Mouse (Mus musculus): ENCODE measurements at regions not wholly inside any gene's neighbourhood (a gene's known extent, or its start where the extent isn't known, plus 50 kb on each side); places are given as distances from the start of the nearest gene placed in this dataset.

- no peaks in the 10 kb centered on the region for H3K36me3 ChIP-seq (ENCODE audit: control insufficient read depth, insufficient read depth, low read length, poor library complexity, severe bottlenecking)
- no peak overlapping the region for H3K9ac ChIP-seq (ENCODE audit: low read depth, poor library complexity, severe bottlenecking)
- H3K4me3 ChIP-seq (ENCODE audit: low read depth, low read length) = no peak overlapping the region
- H3K4me1 ChIP-seq (ENCODE audit: control insufficient read depth, insufficient read depth, low read length) = peaks cover 2% of the 10 kb centered on the region
- no peak overlapping the region for H3K27ac ChIP-seq (ENCODE audit: insufficient read depth, low read length)
- H3K27me3 ChIP-seq (ENCODE audit: control insufficient read depth, insufficient read depth, low read length, poor library complexity, severe bottlenecking) = no peaks in the 10 kb centered on the region
- no peaks in the 10 kb centered on the region for H3K9me3 ChIP-seq (replicated peaks; ENCODE audit: control insufficient read depth, insufficient read depth, low read length, poor library complexity, severe bottlenecking)
- TF ChIP-seq CTCF (IDR thresholded peaks at IDR 0.05; ENCODE audit: low read depth, low read length) = no peak
- peak; percentile 89 for TF ChIP-seq EP300 (IDR thresholded peaks at IDR 0.05; ENCODE audit: insufficient read depth, low read depth, low read length)
Observed at GRCm38 (mm10) chr3:35332534-35333272, 421.2 kb upstream of the Atp11b start.

- Histone ChIP-seq H3K27me3 (ENCODE audit: control insufficient read depth, insufficient read depth, low read length, poor library complexity, severe bottlenecking) (no peaks in the 10 kb centered on the region), H3K27ac (ENCODE audit: insufficient read depth, low read length) (no peak overlapping the region), H3K36me3 (ENCODE audit: control insufficient read depth, insufficient read depth, low read length, poor library complexity, severe bottlenecking) (no peaks in the 10 kb centered on the region), H3K9me3 (replicated peaks; ENCODE audit: control insufficient read depth, insufficient read depth, low read length, poor library complexity, severe bottlenecking) (no peaks in the 10 kb centered on the region), H3K4me1 (ENCODE audit: control insufficient read depth, insufficient read depth, low read length) (peaks cover 2% of the 10 kb centered on the region), H3K4me3 (ENCODE audit: low read depth, low read length) (no peak overlapping the region), H3K9ac (ENCODE audit: low read depth, poor library complexity, severe bottlenecking) (no peak overlapping the region)
- no peak for TF ChIP-seq EP300 (IDR thresholded peaks at IDR 0.05; ENCODE audit: insufficient read depth, low read depth, low read length)
- TF ChIP-seq CTCF (IDR thresholded peaks at IDR 0.05; ENCODE audit: low read depth, low read length) = no peak
- TF ChIP-seq POLR2A (IDR thresholded peaks at IDR 0.05; ENCODE audit: insufficient read depth, low read length) = no peak
Observed at GRCm38 (mm10) chr3:35334017-35334416, 419.9 kb upstream of the Atp11b start.

GRCm38 (mm10) chr3:35334546-35334945 is 419.4 kb upstream of the Atp11b start:
- no peaks in the 10 kb centered on the region for H3K27me3 ChIP-seq (ENCODE audit: control insufficient read depth, insufficient read depth, low read length, poor library complexity, severe bottlenecking)
- H3K36me3 ChIP-seq (ENCODE audit: control insufficient read depth, insufficient read depth, low read length, poor library complexity, severe bottlenecking) = no peaks in the 10 kb centered on the region
- no peaks in the 10 kb centered on the region for H3K9me3 ChIP-seq (replicated peaks; ENCODE audit: control insufficient read depth, insufficient read depth, low read length, poor library complexity, severe bottlenecking)
- H3K4me3 ChIP-seq (ENCODE audit: low read depth, low read length) = no peak overlapping the region
- no peak overlapping the region for H3K9ac ChIP-seq (ENCODE audit: low read depth, poor library complexity, severe bottlenecking)
- H3K4me1 ChIP-seq (ENCODE audit: control insufficient read depth, insufficient read depth, low read length) = peaks cover 2% of the 10 kb centered on the region
- no peak overlapping the region for H3K27ac ChIP-seq (ENCODE audit: insufficient read depth, low read length)
- no peak for TF ChIP-seq EP300 (IDR thresholded peaks at IDR 0.05; ENCODE audit: insufficient read depth, low read depth, low read length)
- no peak for TF ChIP-seq CTCF (IDR thresholded peaks at IDR 0.05; ENCODE audit: low read depth, low read length)
- TF ChIP-seq POLR2A (IDR thresholded peaks at IDR 0.05; ENCODE audit: insufficient read depth, low read length) = no peak

- no peak for TF ChIP-seq EP300 (IDR thresholded peaks at IDR 0.05; ENCODE audit: insufficient read depth, low read depth, low read length)
- no peak for TF ChIP-seq POLR2A (IDR thresholded peaks at IDR 0.05; ENCODE audit: insufficient read depth, low read length)
- no peak for TF ChIP-seq CTCF (IDR thresholded peaks at IDR 0.05; ENCODE audit: low read depth, low read length)
- Histone ChIP-seq H3K36me3 (ENCODE audit: control insufficient read depth, insufficient read depth, low read length, poor library complexity, severe bottlenecking) (no peaks in the 10 kb centered on the region), H3K9ac (ENCODE audit: low read depth, poor library complexity, severe bottlenecking) (no peak overlapping the region), H3K9me3 (replicated peaks; ENCODE audit: control insufficient read depth, insufficient read depth, low read length, poor library complexity, severe bottlenecking) (no peaks in the 10 kb centered on the region), H3K27me3 (ENCODE audit: control insufficient read depth, insufficient read depth, low read length, poor library complexity, severe bottlenecking) (no peaks in the 10 kb centered on the region), H3K27ac (ENCODE audit: insufficient read depth, low read length) (no peak overlapping the region), H3K4me1 (ENCODE audit: control insufficient read depth, insufficient read depth, low read length) (no peaks in the 10 kb centered on the region), H3K4me3 (ENCODE audit: low read depth, low read length) (no peak overlapping the region)
Observed at GRCm38 (mm10) chr3:35335837-35336236, 418.1 kb upstream of the Atp11b start.

- H3K9ac ChIP-seq (ENCODE audit: low read depth, poor library complexity, severe bottlenecking) = peak overlapping the region; percentile 76
- H3K36me3 ChIP-seq (ENCODE audit: control insufficient read depth, insufficient read depth, low read length, poor library complexity, severe bottlenecking) = no peaks in the 10 kb centered on the region
- no peak overlapping the region for H3K27ac ChIP-seq (ENCODE audit: insufficient read depth, low read length)
- TF ChIP-seq CTCF (IDR thresholded peaks at IDR 0.05; ENCODE audit: low read depth, low read length) (no peak), EP300 (IDR thresholded peaks at IDR 0.05; ENCODE audit: insufficient read depth, low read depth, low read length) (no peak), POLR2A (IDR thresholded peaks at IDR 0.05; ENCODE audit: insufficient read depth, low read length) (no peak)
- peak overlapping the region; percentile 64 for H3K4me3 ChIP-seq (ENCODE audit: low read depth, low read length)
- no peaks in the 10 kb centered on the region for H3K27me3 ChIP-seq (ENCODE audit: control insufficient read depth, insufficient read depth, low read length, poor library complexity, severe bottlenecking)
- H3K4me1 ChIP-seq (ENCODE audit: control insufficient read depth, insufficient read depth, low read length) = no peaks in the 10 kb centered on the region
- H3K9me3 ChIP-seq (replicated peaks; ENCODE audit: control insufficient read depth, insufficient read depth, low read length, poor library complexity, severe bottlenecking) = no peaks in the 10 kb centered on the region
Observed at GRCm38 (mm10) chr3:35340525-35340924, 413.4 kb upstream of the Atp11b start.

- no peaks in the 10 kb centered on the region for H3K27me3 ChIP-seq (ENCODE audit: control insufficient read depth, insufficient read depth, low read length, poor library complexity, severe bottlenecking)
- no peaks in the 10 kb centered on the region for H3K36me3 ChIP-seq (ENCODE audit: control insufficient read depth, insufficient read depth, low read length, poor library complexity, severe bottlenecking)
- peak overlapping the region; percentile 64 for H3K4me3 ChIP-seq (ENCODE audit: low read depth, low read length)
- no peak overlapping the region for H3K27ac ChIP-seq (ENCODE audit: insufficient read depth, low read length)
- H3K9ac ChIP-seq (ENCODE audit: low read depth, poor library complexity, severe bottlenecking) = peak overlapping the region; percentile 76
- H3K4me1 ChIP-seq (ENCODE audit: control insufficient read depth, insufficient read depth, low read length) = no peaks in the 10 kb centered on the region
- H3K9me3 ChIP-seq (replicated peaks; ENCODE audit: control insufficient read depth, insufficient read depth, low read length, poor library complexity, severe bottlenecking) = no peaks in the 10 kb centered on the region
- TF ChIP-seq CTCF (IDR thresholded peaks at IDR 0.05; ENCODE audit: low read depth, low read length) (no peak), POLR2A (IDR thresholded peaks at IDR 0.05; ENCODE audit: insufficient read depth, low read length) (no peak), EP300 (IDR thresholded peaks at IDR 0.05; ENCODE audit: insufficient read depth, low read depth, low read length) (no peak)
Observed at GRCm38 (mm10) chr3:35340935-35341800, 412.7 kb upstream of the Atp11b start.
